Mouse (Mus musculus) kidney, adult 9 months (tissue): ENCODE results near the gene Unc93a2.
A peak's percentile ranks its signal among the peaks of the same experiment; 100 is the strongest.
"Not testable (repeated sequence)": the region's sequence is repeated elsewhere in the genome, so short reads cannot be mapped to it uniquely, and the experiment has no call there.

Source experiments
- DNase-seq: peaks from one replicate; pipeline ENCODE4 v3.0.0; 2022

Gene Unc93a2

DNA sequence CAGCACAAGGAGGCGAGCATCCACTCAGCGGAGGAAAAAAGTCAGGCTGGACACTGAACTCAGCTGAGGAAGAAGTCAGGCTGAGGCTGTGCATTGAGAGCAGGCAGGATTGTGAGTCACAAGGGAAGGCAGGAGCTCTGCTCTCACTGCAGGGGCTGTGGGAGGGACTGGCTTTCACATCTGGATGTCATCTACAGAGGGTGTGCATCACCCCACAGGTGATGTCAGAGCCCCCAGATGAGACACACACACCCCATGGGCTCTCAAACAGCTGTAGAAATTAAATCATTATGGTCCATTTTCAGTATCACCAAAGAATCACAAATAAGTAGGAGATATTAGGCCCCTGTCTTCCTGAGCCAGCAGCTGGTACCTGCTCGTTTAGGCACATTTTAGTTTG lies at the start of gene Unc93a2:
Gene Unc93a2 (minus strand): TSS at position 101 of the 400 bp plus-strand sequence.
- not testable (repeated sequence) for DNase-seq

DNA sequence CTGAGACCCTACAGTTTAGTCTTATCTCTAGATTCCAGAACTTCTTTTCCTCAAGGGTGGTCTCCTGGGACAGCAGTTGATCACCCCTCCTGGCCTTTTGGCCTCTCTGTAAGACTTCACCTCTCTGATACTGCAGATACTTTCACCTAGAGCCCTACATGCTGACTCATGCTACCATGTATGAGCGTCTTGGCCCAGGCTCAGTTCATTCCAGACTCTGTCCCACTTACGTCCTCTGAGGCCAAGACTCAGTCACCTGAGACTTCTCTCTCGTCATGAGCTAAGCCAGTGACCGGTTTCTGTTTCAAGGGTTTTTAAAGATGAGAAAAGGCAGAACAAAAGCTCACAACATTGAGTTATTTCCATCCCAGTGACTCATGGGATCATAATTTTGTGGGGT lies 48.9 kb upstream of the Unc93a2 start:
- DNase-seq: not testable (repeated sequence)

DNA sequence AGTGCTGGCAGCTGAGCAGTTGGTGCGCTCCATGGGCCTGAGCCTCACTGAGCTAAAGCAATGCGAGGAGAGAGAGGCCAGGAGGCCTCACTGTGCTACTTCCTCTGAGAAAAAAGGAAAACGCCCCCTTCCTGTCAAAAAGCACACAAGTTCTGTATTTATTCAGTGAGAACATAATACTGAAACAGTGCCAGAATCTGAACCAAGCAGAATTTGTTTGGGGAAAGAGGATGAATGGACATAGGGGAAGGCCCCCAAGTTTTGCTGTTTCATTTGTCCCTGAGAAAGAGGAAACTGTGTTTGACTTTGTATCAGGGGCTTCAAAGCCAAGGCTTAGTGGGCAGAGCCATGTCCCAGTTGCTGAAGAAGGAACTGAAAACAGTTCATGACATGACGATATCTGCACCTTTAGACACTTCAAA lies 45.0 kb upstream of the Unc93a2 start:
- DNase-seq: peak; percentile 4

DNA sequence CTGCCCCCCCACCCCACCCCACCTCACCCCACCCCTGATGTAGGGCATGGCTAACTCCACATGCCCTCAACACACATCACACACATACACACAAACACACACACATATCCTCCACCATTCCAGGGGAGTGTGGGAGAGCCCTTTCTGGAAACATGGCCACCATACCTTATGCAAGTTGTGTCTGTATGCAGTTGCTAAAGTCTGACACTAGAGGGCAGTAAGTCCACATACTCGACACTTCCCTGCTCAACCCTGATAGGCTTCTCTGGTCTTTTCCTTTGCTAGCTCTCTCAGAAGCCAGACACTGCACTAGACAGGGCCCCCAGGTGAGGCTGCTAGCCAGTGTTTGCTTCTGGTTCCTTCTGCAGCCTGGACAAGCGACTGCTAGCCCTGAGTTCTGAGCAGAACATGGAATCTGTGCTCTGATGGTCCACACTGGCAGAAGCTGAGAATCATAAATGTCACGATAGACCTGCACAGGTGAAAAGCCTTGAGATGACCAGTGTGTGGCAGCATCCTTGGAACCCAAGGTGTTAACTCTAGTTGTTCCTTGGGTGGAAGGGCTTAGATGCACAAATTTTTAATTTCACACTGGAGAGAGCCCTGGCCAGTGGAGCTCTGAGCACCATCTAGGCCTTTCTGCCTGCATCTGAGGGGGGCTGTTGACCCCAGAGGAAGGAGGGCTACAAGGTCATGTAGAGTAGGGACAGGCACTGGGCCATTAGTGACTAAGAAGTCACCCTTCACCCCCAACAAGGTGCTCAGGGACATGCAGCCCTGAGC lies 35.1 kb upstream of the Unc93a2 start:
- peak; percentile 16 for DNase-seq

DNA sequence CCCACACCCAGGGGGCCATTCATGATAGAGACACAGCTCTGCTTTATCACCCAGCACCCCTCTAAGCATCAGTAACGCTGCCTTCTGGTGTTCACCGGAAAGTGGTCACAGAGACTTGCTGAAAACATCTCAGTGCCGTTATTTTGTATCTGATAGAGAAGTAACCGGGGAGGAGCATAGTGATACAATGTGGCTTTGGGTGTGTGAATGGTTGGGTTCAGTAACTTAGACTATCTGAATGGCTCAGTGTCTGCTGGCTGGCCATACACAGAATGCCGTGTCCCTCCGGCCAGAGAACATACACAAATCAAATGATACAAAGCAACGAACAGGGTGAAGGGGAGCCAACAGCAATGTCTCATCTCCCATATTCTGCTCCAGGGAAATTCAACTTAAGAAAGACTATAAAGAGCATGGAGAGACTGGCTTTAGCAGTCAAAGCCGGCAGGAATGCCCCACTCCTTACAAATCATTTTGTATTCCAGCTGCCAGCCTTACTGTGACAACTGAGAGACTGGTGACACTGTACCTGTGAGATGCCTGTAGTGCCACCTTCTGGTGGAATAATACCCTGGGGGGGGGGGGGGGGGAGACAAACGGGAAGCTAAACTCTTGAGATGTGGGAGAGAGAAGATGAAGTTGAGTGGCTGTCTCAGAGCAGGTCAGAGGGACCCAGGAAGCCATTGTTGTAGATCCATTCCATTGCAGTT lies 29.5 kb upstream of the Unc93a2 start:
- DNase-seq: not testable (repeated sequence)

DNA sequence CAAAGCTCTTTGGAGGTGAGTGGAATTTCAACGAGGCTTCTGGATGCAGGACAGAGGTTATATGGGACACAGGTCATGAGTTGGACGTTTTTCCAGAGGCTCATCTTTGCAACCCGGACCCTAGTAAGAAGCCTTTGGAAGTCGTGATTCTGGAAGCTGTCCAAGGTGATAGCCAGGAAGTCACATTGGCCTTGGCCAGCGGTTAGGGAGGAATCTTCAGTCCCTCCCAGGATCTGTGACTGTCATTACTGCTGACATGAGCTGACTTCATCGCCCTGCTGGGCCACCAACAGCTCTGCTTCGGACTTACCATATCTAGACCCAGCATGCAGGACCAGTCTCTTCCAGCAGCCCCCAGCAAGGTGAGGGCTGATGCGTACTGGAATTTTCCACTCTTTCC lies 28.1 kb upstream of the Unc93a2 start:
- DNase-seq: not testable (repeated sequence)

DNA sequence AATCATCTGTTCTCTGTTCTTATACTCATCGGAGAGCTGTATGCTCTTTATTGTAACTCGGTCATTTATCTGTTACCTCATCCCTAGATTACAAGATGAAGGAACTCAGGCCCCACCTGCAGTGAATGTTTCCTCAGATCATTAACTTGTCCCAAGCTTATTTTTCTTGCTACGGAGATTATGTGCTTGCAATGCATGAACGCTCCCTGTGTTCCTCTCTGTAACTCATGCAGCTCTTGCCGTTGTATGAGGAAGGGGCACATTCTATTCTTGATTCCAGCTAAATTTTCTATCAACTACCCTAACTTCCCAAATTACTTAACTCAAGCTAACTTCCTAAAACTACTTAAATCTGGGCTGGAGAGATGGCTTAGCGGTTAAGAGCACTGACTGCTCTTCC lies 14.5 kb upstream of the Unc93a2 start:
- not testable (repeated sequence) for DNase-seq

DNA sequence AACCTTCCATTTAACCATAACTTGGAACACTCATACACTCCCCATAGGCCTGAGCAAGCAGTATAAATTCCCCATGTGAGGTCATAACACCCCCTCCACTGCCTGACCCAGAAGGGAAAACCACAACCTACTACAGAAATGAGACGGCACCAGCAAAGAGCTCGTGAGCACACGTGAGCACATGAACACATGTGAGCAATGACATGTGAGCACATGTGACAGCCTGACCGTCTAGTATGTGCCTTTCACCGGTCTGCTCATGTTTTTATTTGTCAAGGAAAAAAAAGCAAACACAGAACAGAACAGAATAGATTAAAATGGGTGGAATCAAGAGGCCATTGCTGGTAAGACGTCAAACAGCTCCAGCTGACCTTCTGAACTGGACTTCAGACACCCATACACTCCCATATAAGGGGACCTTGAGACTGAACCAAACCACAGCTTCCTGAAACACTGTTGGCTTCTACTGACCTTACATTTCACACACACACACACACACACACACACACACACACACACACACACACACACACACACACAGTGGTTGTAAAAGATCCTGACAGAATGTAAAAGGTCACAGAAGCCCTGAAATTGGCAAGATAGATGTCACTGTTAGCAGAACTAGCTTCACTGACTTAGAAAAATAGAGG lies 13.1 kb upstream of the Unc93a2 start:
- not testable (repeated sequence) for DNase-seq

DNA sequence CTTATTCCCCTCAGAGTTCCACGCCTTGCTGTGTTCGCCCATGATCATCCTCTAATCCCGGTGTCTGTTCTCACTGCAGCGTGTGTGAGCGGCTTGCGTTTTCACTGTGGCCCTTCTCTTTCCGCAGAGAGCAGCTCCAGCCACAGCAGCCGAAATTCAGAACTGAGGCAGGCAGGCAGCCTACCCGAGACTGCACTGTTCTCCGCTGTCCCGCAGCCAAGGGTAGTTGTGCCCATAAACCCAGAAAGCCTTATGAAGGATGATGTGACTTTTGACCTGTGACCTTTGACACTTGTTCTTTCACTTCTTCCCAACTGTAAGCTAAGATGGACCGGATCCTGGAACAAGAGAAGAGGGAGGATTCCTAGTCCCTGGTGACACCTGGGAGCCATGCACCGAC lies 11.8 kb upstream of the Unc93a2 start:
- peak; percentile 10 for DNase-seq

DNA sequence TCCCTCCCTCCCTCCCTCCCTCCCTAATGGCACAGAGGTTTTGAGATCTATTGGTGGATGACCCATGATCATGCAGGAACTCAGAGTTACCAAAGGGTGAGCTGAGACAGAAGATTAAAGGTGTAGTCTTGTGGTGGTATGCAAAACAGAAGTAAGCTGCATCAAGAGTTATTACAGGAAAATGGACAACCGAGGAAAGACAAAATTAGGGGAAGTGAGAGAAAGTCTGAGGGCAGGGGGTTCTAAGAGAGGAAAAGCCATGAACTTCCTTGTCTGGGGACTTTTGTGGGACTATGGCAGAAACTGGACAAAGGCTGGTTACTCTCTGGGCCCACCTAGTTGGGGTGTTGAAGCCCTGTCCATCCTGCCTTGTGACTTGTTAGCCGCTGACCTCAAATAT lies 11.0 kb upstream of the Unc93a2 start:
- not testable (repeated sequence) for DNase-seq

DNA sequence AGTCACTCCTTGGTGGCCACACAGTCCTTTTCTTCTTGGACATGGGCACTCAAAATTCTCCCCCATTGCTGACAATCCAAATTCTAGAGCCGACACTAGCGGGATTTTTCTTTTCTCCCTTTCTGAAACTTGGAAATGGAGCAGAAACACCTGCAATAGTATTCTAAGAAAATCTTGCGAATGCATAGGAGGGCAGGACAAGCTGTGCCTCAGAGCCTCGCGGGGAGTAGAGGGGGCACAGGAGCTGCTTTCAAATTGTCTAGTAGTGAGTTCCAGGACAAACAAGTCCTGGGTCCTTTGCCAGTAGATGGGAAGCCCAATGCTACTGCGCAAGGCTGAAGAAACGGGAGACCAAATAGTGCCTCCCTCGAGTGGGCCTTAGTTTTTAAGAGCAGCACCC lies 10.4 kb upstream of the Unc93a2 start:
- DNase-seq: not testable (repeated sequence)

DNA sequence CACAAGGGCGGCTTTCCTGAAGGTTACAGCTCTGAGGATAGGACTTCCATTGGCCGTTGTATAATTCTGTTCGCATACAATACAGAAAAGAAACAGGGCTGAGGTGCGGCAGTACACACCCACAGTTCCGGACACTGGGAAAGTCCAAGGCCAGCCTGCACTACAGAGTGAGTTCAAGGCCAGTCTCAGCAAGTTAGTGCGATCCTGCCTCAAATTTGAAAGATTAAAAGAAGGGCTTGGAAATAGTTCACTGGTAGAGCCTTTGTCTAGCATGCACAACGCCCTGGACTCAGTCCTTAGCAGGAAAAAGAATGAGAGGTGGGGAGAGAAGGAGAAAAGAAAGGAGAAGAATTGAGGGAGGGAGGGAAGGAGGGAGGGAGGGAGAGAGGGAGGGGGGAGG lies 9.9 kb upstream of the Unc93a2 start:
- not testable (repeated sequence) for DNase-seq

DNA sequence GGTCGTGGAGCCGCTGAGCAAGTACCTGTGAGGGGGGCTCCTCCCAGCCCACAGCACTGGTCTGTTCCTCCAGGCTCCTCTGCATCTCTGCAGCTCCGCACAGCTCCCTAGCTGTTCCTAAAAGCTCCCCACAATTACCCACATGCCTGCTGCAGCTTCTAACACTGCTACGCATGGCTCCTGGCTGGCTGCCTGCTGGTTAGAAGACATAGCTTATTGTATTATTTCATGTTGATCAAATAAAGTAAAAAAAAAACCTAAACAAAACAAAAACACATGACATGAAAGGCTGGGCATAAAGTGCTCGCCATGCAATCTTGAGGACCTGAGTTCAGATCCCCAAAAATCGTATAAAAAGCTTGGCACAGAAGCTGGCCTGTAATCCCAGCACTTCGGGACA lies 4.6 kb upstream of the Unc93a2 start:
- not testable (repeated sequence) for DNase-seq

DNA sequence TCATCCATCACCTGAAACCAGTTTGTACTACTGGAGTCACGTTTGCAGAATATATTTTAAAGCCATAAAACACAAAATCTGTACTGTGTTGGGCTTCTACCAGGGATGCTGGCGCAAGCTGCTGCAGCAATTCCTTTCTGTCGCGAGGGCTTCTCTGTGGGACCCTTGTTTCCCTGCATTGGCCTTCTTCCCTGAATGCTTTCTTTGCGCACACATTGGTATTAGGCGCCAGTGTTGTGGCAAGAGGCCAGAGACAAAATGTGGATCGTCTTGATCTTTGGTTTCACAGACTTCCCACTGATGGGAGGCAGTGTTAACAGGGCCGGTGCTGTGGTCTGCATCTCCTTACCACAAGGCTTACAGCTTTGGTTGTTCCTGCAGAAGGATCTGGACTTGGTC lies 3.7 kb upstream of the Unc93a2 start:
- not testable (repeated sequence) for DNase-seq

DNA sequence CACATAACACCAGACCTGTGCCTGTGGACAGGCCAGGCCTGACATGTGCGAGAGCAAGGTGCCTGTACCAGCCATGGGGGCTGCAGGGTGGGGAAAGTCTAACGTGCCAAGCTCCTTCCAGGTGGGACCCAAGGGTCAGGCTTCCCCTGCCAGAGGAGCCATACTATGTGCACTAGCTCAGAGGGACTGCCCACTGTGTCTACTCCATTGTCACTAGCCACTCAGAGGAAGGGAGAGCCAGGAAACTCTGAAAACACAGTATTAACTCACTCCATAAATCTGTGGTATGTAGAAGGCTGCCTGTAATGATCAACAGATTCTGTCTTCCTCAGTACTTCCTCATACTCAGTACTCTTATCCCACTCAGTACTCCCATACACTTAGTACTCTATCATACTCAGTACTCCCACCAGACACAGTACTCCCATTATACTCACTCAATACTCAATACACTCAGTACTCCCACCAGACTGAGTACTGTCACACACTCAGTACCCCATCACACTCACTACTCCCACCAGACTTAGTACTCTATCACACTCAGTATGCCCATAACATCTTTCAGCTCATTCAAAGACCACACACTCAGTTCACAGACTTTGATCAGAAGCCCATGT lies 3.2 kb upstream of the Unc93a2 start:
- not testable (repeated sequence) for DNase-seq

DNA sequence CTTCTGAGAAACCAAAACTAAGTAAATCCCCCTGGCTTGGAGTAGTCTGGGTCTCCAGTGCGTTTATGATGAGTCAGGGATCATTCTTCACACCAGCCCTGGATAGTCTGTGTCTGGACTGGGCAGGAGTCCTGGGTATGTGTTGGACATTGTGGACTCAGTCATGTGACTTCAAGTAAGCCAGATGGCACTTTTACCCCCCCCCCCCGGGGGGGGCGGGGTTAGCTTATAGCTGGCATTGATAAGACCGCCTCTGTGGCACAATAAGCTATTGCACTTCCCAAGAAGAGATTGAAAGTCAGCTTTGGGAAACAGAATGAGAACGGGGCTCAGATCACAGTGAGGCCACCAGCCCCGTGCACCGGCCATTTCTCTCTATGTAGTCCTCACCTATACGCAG lies 752 bp upstream of the Unc93a2 start:
- not testable (repeated sequence) for DNase-seq

DNA sequence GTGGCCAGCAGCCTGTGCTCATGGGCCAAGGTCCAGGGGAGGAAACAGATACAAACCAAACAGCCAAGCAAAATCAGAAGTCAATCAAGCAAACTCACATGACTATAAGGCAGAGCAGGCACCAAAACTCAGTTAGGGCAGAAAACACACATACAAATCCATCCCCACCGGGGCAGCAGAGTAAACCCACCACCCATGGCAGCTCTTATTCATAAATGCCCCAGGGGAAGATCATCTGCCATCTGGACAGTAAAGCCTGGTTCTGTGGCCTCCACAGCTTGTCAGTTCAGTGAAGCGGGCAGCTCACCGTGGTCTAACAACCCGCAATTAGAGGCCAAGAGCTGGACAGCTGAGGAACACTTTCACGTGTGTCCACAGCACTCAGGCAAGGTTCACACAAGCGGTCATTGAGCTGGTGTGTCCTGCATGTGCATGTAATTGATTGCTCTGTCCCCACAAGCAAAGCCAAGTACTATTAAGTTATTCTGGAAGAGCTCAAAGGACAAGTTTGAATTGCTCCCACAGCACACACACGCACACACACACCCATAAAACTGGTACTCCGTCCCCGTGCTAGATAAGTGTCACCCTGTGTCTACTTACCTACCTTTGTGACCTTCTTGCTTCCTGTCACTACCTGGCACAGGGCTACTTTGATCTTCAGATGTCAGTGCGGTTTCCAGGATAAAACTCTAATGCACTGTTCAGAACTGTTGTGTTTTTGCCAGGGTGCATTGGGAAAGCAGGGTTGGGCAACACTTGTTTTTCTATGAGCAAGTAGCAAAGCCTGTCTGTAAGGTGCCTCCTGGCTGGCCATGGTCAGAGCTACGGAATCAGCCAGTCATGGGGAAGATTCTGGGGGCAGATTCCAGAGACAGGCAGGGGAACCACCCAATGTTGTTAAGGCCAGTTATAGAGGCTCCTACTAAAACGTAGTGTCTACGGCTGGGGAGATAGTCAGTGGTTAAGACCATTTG lies 1.8 kb downstream of the Unc93a2 start:
- not testable (repeated sequence) for DNase-seq

DNA sequence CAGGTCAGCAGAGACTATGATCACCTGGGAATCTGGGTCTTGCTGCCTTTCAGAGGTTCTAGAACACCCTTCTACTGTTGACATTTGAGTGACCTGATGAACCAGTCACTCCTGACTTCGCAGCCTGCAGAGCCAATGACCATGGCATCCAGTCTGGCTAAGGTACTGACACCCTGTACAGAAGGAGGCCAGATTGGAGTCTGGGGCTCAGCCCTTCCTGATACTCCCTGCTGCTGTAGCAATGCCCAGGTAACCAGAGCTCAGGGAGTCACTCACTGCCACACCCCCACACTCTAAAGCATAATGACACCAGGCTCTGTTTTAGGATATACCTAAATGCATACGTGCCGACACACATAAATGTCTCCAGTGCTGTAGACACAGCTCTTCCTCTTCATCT lies 2.6 kb downstream of the Unc93a2 start:
- DNase-seq: not testable (repeated sequence)

DNA sequence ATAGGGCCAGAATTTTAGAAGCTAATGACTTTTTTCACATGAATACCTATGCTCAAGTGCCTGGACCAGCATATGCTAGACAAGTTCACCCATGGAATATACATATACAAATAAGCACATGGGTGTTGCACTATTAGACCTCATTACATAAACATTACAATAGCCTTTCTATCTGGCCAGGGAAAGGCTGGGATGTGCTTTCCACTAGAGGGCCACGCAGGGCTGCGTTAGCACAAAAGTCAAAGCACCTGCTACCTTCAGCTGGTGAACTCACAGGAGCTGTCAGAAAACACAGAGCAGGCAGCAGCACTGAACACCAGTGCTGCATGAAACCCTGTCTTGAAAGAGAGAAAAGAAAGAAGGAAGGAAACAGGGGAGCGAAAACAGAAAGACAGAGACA lies 7.4 kb downstream of the Unc93a2 start:
- not testable (repeated sequence) for DNase-seq

DNA sequence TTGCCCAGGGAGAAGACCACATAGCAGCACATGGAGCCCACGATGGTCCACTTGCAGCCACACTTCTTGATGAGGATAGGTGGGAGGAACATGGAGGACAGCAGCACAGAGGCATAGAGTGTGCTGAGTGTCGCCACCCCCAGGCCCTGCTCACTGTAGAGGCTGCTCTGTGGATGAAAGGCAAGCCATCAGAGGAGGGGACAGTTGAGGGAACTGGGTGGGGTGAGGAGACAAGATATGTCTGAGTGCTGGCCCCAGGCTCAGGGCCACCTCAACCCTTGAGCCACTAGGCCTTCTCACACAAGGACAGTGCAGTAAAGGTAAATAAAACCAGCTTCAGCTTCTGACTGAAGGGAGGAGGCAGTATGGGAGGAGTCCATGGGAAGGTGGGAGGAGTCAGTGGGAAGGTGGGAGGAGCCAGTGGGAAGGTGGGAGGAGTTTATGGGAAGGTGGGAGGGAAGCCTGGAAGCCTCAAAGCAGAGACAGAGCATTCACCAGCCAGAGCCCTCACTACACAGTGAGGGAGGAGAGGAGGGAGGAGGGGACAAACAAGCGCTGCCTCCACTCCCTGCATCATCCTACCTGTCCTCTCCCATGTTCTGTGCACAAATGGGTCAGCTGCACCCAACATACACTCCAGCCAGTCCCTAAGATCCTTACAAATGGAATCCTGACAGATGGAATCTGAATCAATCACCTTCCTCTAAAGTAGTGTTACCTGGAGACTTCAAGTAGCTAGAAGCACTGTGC lies 8.1 kb downstream of the Unc93a2 start:
- DNase-seq: not testable (repeated sequence)

DNA sequence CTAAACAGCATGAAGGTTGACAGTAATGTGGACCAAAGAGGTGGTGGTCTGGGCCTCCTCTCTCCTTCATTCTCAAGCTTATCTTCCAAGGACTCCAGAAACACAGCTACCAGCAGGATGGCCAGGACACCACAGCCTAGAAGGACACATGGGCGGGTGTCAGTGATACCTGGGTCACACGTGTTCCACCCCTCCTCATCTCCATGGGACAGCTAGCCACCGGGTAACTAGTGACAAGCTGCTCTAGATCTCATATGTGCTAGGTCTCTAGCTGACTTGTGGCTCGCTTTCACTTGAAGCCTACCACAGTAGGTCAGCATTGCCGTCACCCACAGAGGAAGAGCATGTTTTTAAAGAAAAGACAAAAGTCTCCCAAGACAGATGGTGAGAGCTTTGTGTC lies 13.4 kb downstream of the Unc93a2 start, which contains the start of gene Gm49630:
Gene Gm49630 (minus strand): TSS at position 101 of the 400 bp plus-strand sequence.
- not testable (repeated sequence) for DNase-seq
